ENCODE assay signal across 9 mouse cellular contexts in the genomic region with DNA sequence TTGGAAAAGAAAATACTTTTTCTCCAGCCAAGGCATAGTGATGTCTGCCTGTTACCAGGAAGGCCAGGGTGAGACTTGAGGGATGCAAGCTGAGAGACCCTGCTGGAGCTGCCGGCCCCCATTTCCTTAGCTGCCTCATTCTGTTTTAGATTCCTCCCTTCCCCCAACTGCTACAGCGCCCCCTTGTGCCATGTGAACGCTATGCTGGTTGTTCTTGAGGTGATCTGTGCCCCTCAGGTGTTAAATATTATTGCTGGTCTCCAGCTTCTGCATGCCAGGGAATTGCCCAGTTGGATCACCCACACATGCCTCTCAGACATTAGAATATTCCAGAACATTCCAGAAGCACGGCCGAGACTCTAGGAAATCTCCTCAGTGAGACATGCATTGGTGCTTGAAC. TPM values are rescaled to one million over a fixed set of nuclear protein-coding genes. Genes with fewer than 3 reads are reported as not detected.
DNase-seq lines count a peak whose midpoint lies in the region; TF ChIP-seq lines count a peak whose summit lies in the region.
"Had no signal": no experiment of that assay in that cellular context is flagged by ENCODE, and none has a peak within 500 bp of the region (broad histone marks: within the 10 kb centered on the region; RNA-seq: fewer than 3 reads in every experiment).

No protein-coding gene starts in this region.

- peak; percentile 66 for TF ChIP-seq CTCF in left cerebral cortex, adult 2 months (IDR thresholded peaks at IDR 0.05)

- DNase-seq in adrenal gland, postnatal 10 days: peak; percentile 64
- no peak for DNase-seq in adrenal gland, adult 2 months
- no peak for DNase-seq in left cerebral cortex, adult 2 months (ENCODE audit: extremely low spot score in 1 of 2, low spot score in 2 of 2)
- no peak for DNase-seq in left cerebral cortex, adult 18-20 months (ENCODE audit: low spot score in 2 of 2)
- peak; percentile 91 for DNase-seq in induced T-regulatory cell, adult 2 months (ENCODE audit: low read depth)
- peak; percentile 85 for DNase-seq in naive thymus-derived CD4-positive, alpha-beta T cell, adult 2 months (ENCODE audit: low read depth)
- DNase-seq in Muller cell, postnatal 12 days (ENCODE audit: inconsistent ontology term): no peak
- no peak for DNase-seq in urinary bladder, postnatal 4 days (ENCODE audit: low spot score in 2 of 2)

- intact Hi-C loops in left cerebral cortex, adult 2 months (cut with DNase I): no loop called here

- no peak overlapping the region for H3K4me3 ChIP-seq in left cerebral cortex, adult 2 months
- H3K4me3 ChIP-seq: myocyte had no signal

- H3K27ac ChIP-seq in left cerebral cortex, adult 2 months: no peak overlapping the region

RNA-seq across cellular contexts. Expression of a gene that starts 4.3 kb away (rescaled TPM):
- total RNA-seq in adrenal gland, postnatal 10 days (2021): 10 to 100 TPM; 50.4 to 65.3 TPM
- 10 to 100 TPM; 54.1 to 73.9 TPM for total RNA-seq in adrenal gland, adult 2 months (2021)
- polyA plus RNA-seq in adrenal gland, adult 2 months (2012; rRNA removed): 165 and 166 TPM in 2 replicates
- 10 to 100 TPM; 85.1 to 96.7 TPM for total RNA-seq in left cerebral cortex, adult 2 months (2021)
- total RNA-seq in left cerebral cortex, adult 18-20 months (2021): 10 to 100 TPM; 87.6 to 93.8 TPM

RNA-seq across cellular contexts. Expression of a gene that starts 16.8 kb away (rescaled TPM):
- total RNA-seq in adrenal gland, postnatal 10 days (2021): 100 to 1,000 TPM; 249 to 298 TPM
- total RNA-seq in adrenal gland, adult 2 months (2021): 100 to 1,000 TPM; 185 to 189 TPM
- 427 and 546 TPM in 2 replicates for polyA plus RNA-seq in adrenal gland, adult 2 months (2012; rRNA removed)
- 10 to 100 TPM; 42.8 to 48.8 TPM for total RNA-seq in left cerebral cortex, adult 2 months (2021)
- total RNA-seq in left cerebral cortex, adult 18-20 months (2021): 10 to 100 TPM; 43.3 to 47.7 TPM

RNA-seq across cellular contexts. Expression of a gene that starts 38.5 kb away (rescaled TPM):
- 100 to 1,000 TPM; 121 to 131 TPM for total RNA-seq in adrenal gland, postnatal 10 days (2021)
- total RNA-seq in adrenal gland, adult 2 months (2021): 100 to 1,000 TPM; 110 to 133 TPM
- 241 and 255 TPM in 2 replicates for polyA plus RNA-seq in adrenal gland, adult 2 months (2012; rRNA removed)
- total RNA-seq in left cerebral cortex, adult 2 months (2021): 100 to 1,000 TPM; 244 to 251 TPM
- 100 to 1,000 TPM; 253 to 267 TPM for total RNA-seq in left cerebral cortex, adult 18-20 months (2021)

RNA-seq across cellular contexts. Expression of a gene that starts 40.6 kb away (rescaled TPM):
- 10 to 100 TPM; 17.7 to 20.1 TPM for total RNA-seq in adrenal gland, postnatal 10 days (2021)
- total RNA-seq in adrenal gland, adult 2 months (2021): 10 to 100 TPM; 18.0 to 19.4 TPM
- 22.5 and 27.1 TPM in 2 replicates for polyA plus RNA-seq in adrenal gland, adult 2 months (2012; rRNA removed)
- total RNA-seq in left cerebral cortex, adult 2 months (2021): 10 to 100 TPM; 13.6 to 15.5 TPM
- total RNA-seq in left cerebral cortex, adult 18-20 months (2021): 10 to 100 TPM; 17.1 to 17.2 TPM

RNA-seq across cellular contexts. Expression of a gene that starts 40.8 kb away (rescaled TPM):
- total RNA-seq in adrenal gland, postnatal 10 days (2021): 10 to 100 TPM in 1 of 2 experiments, 1 to 10 TPM in 1; 6.9 to 13.1 TPM
- 10 to 100 TPM; 13.2 to 21.2 TPM for total RNA-seq in adrenal gland, adult 2 months (2021)
- polyA plus RNA-seq in adrenal gland, adult 2 months (2012; rRNA removed): 73.3 and 74.3 TPM in 2 replicates
- total RNA-seq in left cerebral cortex, adult 2 months (2021): 10 to 100 TPM; 45.0 to 46.0 TPM
- total RNA-seq in left cerebral cortex, adult 18-20 months (2021): 10 to 100 TPM; 42.6 to 45.2 TPM

Comparison
In these comparisons a context has a peak if more than half of its experiments do, and no peak if none do; other contexts are left out.
1. DNase-seq: peak in adrenal gland, postnatal 10 days (single experiment), induced T-regulatory cell, adult 2 months (single experiment) and naive thymus-derived CD4-positive, alpha-beta T cell, adult 2 months (single experiment); none in adrenal gland, adult 2 months (single experiment), left cerebral cortex, adult 2 months (0 of 2), left cerebral cortex, adult 18-20 months (0 of 2), Muller cell, postnatal 12 days (single experiment) and urinary bladder, postnatal 4 days (0 of 2).